Mouse (Mus musculus) midbrain, embryonic 15.5 days (tissue): Measurements from ENCODE around the gene Zfp580. TPM values are rescaled to one million over a fixed set of nuclear protein-coding genes. Genes with fewer than 3 reads are reported as not detected.

Experiments used
- ATAC-seq: fragments of 200-750 bp; cut with Nextera tagmentation; replicated peaks from 2 replicates; pipeline ENCODE4 v1.8.0; 2017; ENCODE audit warnings: moderate TSS enrichment
- H3K27ac ChIP-seq: fragments of 300-500 bp; sonication (generic); 2 replicates; pipeline ENCODE4 v1.5.1; 2015; ENCODE audit warnings: mild to moderate bottlenecking, inconsistent platforms
- H3K27me3 ChIP-seq: fragments of 300-500 bp; sonication (generic); replicated peaks from 2 replicates; pipeline ENCODE4 v1.6.1; 2015; ENCODE audit warnings: inconsistent platforms
- H3K36me3 ChIP-seq: fragments of 300-500 bp; sonication (generic); replicated peaks from 2 replicates; pipeline ENCODE4 v1.6.1; 2015; ENCODE audit warnings: inconsistent platforms
- H3K4me1 ChIP-seq: fragments of 300-500 bp; sonication (generic); 2 replicates; pipeline ENCODE4 v1.6.1; 2015; ENCODE audit warnings: inconsistent platforms
- H3K4me2 ChIP-seq: fragments of 300-500 bp; sonication (generic); 2 replicates; pipeline ENCODE4 v1.6.1; 2015; ENCODE audit warnings: inconsistent platforms, mild to moderate bottlenecking, moderate library complexity
- H3K4me3 ChIP-seq: fragments of 300-500 bp; sonication (generic); 2 replicates; pipeline ENCODE4 v1.5.1; 2015; ENCODE audit warnings: mild to moderate bottlenecking, inconsistent platforms
- H3K9ac ChIP-seq: fragments of 300-500 bp; sonication (generic); 2 replicates; pipeline ENCODE4 v1.6.1; 2015; ENCODE audit warnings: mild to moderate bottlenecking, inconsistent platforms
- H3K9me3 ChIP-seq: fragments of 300-500 bp; sonication (generic); 2 replicates; pipeline ENCODE4 v1.6.1; 2016; ENCODE audit warnings: inconsistent platforms
- WGBS: fragments of 180-500 bp; shearing (Covaris S2); methylation state at CpG from one replicate; pipeline ENCODE4 v1.1.7; 2015; ENCODE audit warnings: mixed read lengths; 5-methylcytosine and 5-hydroxymethylcytosine counted together
- polyA plus RNA-seq: library from polyadenylated mRNA; unstranded; fragments of >200 nt; fragmentation: Nextera tagmentation; extraction: Ambion mirVana; gene quantifications from 2 replicates; pipeline ENCODE4 v1.2.1, GENCODE M21; 2015

The Zfp580 gene
- polyA plus RNA-seq, 1 experiment from 2014 or later, result 110 TPM

GRCm38 (mm10) chr7:5037467-5037866 is 13.9 kb upstream of the Zfp580 start:
- Histone ChIP-seq H3K9me3 (no peaks in the 10 kb centered on the region), H3K4me3 (peak overlapping the region; percentile 57), H3K4me2 (peak overlapping the region; percentile 58), H3K4me1 (peaks cover 19% of the 10 kb centered on the region), H3K36me3 (peaks cover 26% of the 10 kb centered on the region), H3K27ac (peak overlapping the region; percentile 97), H3K9ac (no peak overlapping the region), H3K27me3 (no peaks in the 10 kb centered on the region)
- ATAC-seq, result no peak
- 90% methylated on average over 8 of the region's 8 CpGs for WGBS

- H3K4me2 ChIP-seq, result peak within 1 kb of the TSS; percentile 58
- H3K9ac ChIP-seq, result peak within 1 kb of the TSS; percentile 64
- peaks cover 19% of the 10 kb centered on the region for H3K4me1 ChIP-seq
- peak within 1 kb of the TSS; percentile 57 for H3K4me3 ChIP-seq
- no peaks in the 10 kb centered on the region for H3K27me3 ChIP-seq
- ATAC-seq, result peak; percentile 95
- WGBS, result under 1% methylated on average over 48 of the region's 48 CpGs
- no peaks in the 10 kb centered on the region for H3K9me3 ChIP-seq
- H3K36me3 ChIP-seq, result peaks cover 20% of the 10 kb centered on the region
- peak within 1 kb of the TSS; percentile 97 for H3K27ac ChIP-seq
Observed at GRCm38 (mm10) chr7:5038109-5038732, 13.1 kb upstream of the Zfp580 start, which contains the start of gene Zfp784. Gene Zfp784, minus strand, starts transcription at chr7:5038446.

GRCm38 (mm10) chr7:5038940-5039339 is 12.4 kb upstream of the Zfp580 start:
- Histone ChIP-seq H3K27me3 (no peaks in the 10 kb centered on the region), H3K4me3 (peak overlapping the region; percentile 57), H3K27ac (peak overlapping the region; percentile 97), H3K9me3 (no peaks in the 10 kb centered on the region), H3K4me1 (peaks cover 19% of the 10 kb centered on the region), H3K4me2 (peak overlapping the region; percentile 58), H3K9ac (peak overlapping the region; percentile 64), H3K36me3 (peaks cover 15% of the 10 kb centered on the region; the same call in 1 of the 2 replicates)
- no peak for ATAC-seq
- WGBS, result 28% methylated on average over 5 of the region's 5 CpGs

GRCm38 (mm10) chr7:5044981-5045380 is 6.4 kb upstream of the Zfp580 start:
- Histone ChIP-seq H3K4me3 (no peak overlapping the region), H3K27me3 (no peaks in the 10 kb centered on the region), H3K4me1 (no peaks in the 10 kb centered on the region), H3K36me3 (no peaks in the 10 kb centered on the region), H3K27ac (no peak overlapping the region), H3K4me2 (no peak overlapping the region), H3K9me3 (no peaks in the 10 kb centered on the region), H3K9ac (no peak overlapping the region)
- ATAC-seq, result no peak
- WGBS, result 77% methylated on average over 2 of the region's 2 CpGs

- 76% methylated on average over 2 of the region's 2 CpGs for WGBS
- Histone ChIP-seq H3K9ac (no peak overlapping the region), H3K9me3 (no peaks in the 10 kb centered on the region), H3K27me3 (no peaks in the 10 kb centered on the region), H3K36me3 (no peaks in the 10 kb centered on the region), H3K4me2 (no peak overlapping the region), H3K27ac (no peak overlapping the region), H3K4me1 (peaks cover 9% of the 10 kb centered on the region), H3K4me3 (no peak overlapping the region)
- ATAC-seq, result no peak
Observed at GRCm38 (mm10) chr7:5046112-5046511, 5.2 kb upstream of the Zfp580 start.

- no peak for ATAC-seq
- Histone ChIP-seq H3K27me3 (no peaks in the 10 kb centered on the region), H3K27ac (no peak overlapping the region), H3K9me3 (no peaks in the 10 kb centered on the region), H3K36me3 (no peaks in the 10 kb centered on the region), H3K4me1 (peaks cover 13% of the 10 kb centered on the region), H3K4me2 (no peak overlapping the region), H3K9ac (no peak overlapping the region), H3K4me3 (no peak overlapping the region)
- WGBS, result 33% methylated on average over 2 of the region's 2 CpGs
Observed at GRCm38 (mm10) chr7:5047313-5047712, 4.0 kb upstream of the Zfp580 start.

- Histone ChIP-seq H3K36me3 (no peaks in the 10 kb centered on the region), H3K27ac (no peak overlapping the region), H3K4me1 (peaks cover 57% of the 10 kb centered on the region), H3K27me3 (peaks cover 31% of the 10 kb centered on the region), H3K4me3 (peak overlapping the region; percentile 51), H3K4me2 (peak overlapping the region; percentile 91), H3K9me3 (no peaks in the 10 kb centered on the region), H3K9ac (peak overlapping the region; percentile 59)
- WGBS, result 6% methylated on average over 10 of the region's 12 CpGs
- no peak for ATAC-seq
Observed at GRCm38 (mm10) chr7:5052438-5052837, 1.1 kb downstream of the Zfp580 start.

GRCm38 (mm10) chr7:5052931-5053343 is 1.6 kb downstream of the Zfp580 start:
- no peak overlapping the region for H3K27ac ChIP-seq
- peaks cover 62% of the 10 kb centered on the region for H3K4me1 ChIP-seq
- H3K4me3 ChIP-seq, result peak overlapping the region; percentile 51
- peaks cover 31% of the 10 kb centered on the region for H3K27me3 ChIP-seq
- H3K4me2 ChIP-seq, result peak overlapping the region; percentile 91
- no peak for ATAC-seq
- H3K36me3 ChIP-seq, result no peaks in the 10 kb centered on the region
- H3K9me3 ChIP-seq, result no peaks in the 10 kb centered on the region
- H3K9ac ChIP-seq, result peak overlapping the region; percentile 59
- 6% methylated on average over 41 of the region's 45 CpGs for WGBS

GRCm38 (mm10) chr7:5053456-5054179 is 2.3 kb downstream of the Zfp580 start:
- Histone ChIP-seq H3K27ac (no peak overlapping the region), H3K4me2 (peak overlapping the region; percentile 91), H3K27me3 (peaks cover 31% of the 10 kb centered on the region), H3K9me3 (no peaks in the 10 kb centered on the region), H3K9ac (peak overlapping the region; percentile 62), H3K4me3 (peak overlapping the region; percentile 51), H3K36me3 (no peaks in the 10 kb centered on the region), H3K4me1 (peaks cover 68% of the 10 kb centered on the region)
- no peak for ATAC-seq
- WGBS, result 7% methylated on average over 32 of the region's 32 CpGs

- peak overlapping the region; percentile 82 for H3K27ac ChIP-seq
- H3K4me3 ChIP-seq, result peak overlapping the region; percentile 67
- ATAC-seq, result peak; percentile 7
- H3K9me3 ChIP-seq, result no peaks in the 10 kb centered on the region
- H3K4me2 ChIP-seq, result peak overlapping the region; percentile 63
- WGBS, result under 1% methylated on average over 55 of the region's 55 CpGs
- H3K9ac ChIP-seq, result peak overlapping the region; percentile 76
- peaks cover 81% of the 10 kb centered on the region for H3K4me1 ChIP-seq
- H3K27me3 ChIP-seq, result peaks cover 31% of the 10 kb centered on the region
- no peaks in the 10 kb centered on the region for H3K36me3 ChIP-seq
Observed at GRCm38 (mm10) chr7:5056651-5057263, 5.4 kb downstream of the Zfp580 start.

- Histone ChIP-seq H3K36me3 (no peaks in the 10 kb centered on the region), H3K4me3 (peak overlapping the region; percentile 67), H3K27ac (peak overlapping the region; percentile 82; the same call in 1 of the 2 replicates), H3K9me3 (no peaks in the 10 kb centered on the region), H3K4me2 (peak overlapping the region; percentile 63), H3K9ac (peak overlapping the region; percentile 76), H3K27me3 (peaks cover 31% of the 10 kb centered on the region), H3K4me1 (peaks cover 76% of the 10 kb centered on the region)
- 30% methylated on average over 8 of the region's 8 CpGs for WGBS
- no peak for ATAC-seq
Observed at GRCm38 (mm10) chr7:5057381-5057780, 6.0 kb downstream of the Zfp580 start.

GRCm38 (mm10) chr7:5057804-5058203 is 6.5 kb downstream of the Zfp580 start:
- Histone ChIP-seq H3K4me3 (peak overlapping the region; percentile 67), H3K4me2 (peak overlapping the region; percentile 63), H3K4me1 (peaks cover 72% of the 10 kb centered on the region), H3K27ac (no peak overlapping the region; the same call in 1 of the 2 replicates), H3K36me3 (no peaks in the 10 kb centered on the region), H3K9ac (peak overlapping the region; percentile 76), H3K9me3 (no peaks in the 10 kb centered on the region), H3K27me3 (peaks cover 30% of the 10 kb centered on the region)
- no peak for ATAC-seq
- WGBS, result 32% methylated on average over 11 of the region's 11 CpGs
